Mouse (Mus musculus): ENCODE data around the gene Tmem88.

The Tmem88 gene

DNA sequence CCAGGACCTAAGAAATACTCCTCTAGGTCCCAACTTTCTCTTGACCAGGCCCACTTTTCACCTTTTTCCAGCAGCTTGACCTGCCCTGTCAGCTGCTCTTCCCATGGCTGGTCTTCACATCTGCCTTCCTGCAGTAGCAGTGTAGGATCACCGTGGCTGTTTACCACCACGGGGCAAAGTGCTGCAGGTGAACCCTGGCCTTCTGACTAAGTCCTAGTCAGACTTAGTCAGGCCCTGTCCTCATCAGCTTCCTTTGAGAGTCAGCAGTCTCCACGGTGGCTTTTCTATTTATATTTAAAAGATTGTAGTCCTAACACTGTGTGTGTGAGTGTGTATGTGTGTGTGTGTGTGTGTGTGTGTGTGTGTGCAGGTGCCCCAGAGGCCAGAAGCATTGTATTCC is 20.3 kb downstream of the Tmem88 start:
- DNase-seq = no peak

DNA sequence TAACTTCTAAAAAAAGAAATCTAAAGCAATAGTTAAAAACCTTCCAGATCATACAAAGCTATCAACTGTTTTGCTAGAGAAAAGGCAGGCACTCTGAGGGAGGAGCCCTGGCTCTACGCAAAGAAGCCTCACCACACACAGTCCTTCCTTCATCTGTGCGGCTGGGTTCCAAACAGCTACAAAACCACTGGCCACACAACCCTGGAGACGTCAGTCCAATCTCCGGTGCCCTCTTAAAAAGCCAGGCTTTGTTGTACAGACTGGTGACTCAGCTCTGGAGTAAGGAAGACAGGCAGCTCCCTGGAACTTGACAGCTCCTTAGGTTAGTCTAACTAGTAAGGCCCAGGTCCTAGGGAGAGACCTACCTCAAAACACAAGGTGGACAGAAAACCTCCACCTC is 22.4 kb downstream of the Tmem88 start:
- no peak for DNase-seq

GRCm38 (mm10) chr11:69373223-69373965 is 24.6 kb downstream of the Tmem88 start:
- DNase-seq = no peak

DNA sequence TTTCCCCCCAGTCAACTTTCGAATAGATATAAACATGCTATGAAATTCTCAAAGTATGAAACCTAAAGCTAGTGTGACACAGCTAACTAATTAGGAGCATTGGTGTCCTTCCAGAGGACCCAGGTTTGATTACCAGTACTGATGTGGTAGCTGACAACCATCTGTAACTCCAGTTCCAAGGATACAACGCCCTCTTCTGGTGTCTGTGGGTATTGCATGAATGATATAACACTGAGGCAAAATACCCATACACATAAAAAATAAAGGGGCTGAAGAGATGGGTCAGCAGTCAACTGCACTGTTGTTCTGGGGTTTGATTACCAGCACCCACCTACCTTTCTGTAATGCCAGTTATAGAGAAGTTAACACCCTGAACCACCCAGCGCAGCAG is 25.3 kb downstream of the Tmem88 start:
- DNase-seq = peak in 1 of 2 experiments; percentile 33

GRCm38 (mm10) chr11:69372056-69372779 is 25.8 kb downstream of the Tmem88 start:
- peak; percentile 91 to 94 for DNase-seq

DNA sequence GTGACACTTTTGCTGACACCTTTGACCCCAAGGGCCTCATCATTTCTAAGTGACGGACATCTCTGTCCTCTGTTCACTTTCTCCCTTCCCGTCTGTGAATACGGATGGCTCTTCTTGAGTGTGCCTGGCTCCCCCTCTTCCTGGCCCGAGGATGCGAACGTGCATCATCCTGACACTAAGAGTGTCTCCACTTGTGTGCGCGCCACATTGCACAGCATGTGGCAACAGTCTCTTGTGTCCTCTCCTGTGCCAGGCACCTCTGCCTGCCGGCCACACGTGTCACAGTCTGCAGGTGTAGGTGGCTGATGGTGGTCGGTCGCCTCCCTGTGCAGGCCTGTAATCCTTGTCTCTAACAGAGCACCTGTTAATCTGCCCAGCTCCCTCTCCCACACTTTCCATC is 26.4 kb downstream of the Tmem88 start:
- no peak for DNase-seq

GRCm38 (mm10) chr11:69370817-69371215 is 27.2 kb downstream of the Tmem88 start:
- DNase-seq = no peak

DNA sequence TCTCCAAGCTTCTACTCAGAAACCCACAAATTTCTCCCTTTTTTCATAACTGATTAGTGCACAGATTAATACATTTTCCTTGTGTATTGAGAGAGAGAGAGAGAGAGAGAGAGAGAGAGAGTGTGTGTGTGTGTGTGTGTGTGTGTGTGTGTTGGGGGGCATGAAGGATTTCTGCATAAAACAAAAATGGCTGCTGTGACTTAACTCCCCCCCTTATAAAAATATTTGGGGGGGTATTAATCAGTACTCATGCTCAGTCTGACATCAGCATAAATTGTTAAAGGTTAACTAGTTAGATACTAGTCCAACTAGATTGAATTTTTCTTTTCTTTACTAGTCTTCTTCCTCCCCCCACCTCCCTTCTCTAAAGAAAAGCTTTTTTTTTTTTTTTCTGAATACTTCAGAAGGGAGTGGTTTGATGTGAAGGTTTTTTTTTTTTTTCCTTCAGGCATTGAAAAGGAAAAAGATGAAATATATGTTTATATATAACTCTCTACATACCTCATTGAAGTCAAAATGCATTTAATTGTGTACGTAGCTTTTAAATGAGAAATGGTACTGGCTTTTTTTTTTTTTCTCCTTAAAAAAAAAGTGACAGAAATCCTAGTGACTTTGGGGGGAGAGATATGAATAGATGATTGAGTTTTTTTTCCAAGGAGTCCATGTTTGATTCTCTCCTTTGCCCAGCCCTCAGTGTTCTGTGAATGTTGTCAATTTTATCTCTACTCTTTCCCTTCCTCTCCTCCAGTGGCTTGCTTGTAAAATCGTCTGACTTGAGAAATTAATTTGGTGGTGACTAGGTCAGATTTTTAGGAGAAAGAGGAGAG is 27.8 kb downstream of the Tmem88 start:
- DNase-seq = no peak

GRCm38 (mm10) chr11:69369215-69369989 is 28.6 kb downstream of the Tmem88 start, which contains the start of gene Chd3:
TSS of gene Chd3 (minus strand) at chr11:69369406.
- DNase-seq = no peak

DNA sequence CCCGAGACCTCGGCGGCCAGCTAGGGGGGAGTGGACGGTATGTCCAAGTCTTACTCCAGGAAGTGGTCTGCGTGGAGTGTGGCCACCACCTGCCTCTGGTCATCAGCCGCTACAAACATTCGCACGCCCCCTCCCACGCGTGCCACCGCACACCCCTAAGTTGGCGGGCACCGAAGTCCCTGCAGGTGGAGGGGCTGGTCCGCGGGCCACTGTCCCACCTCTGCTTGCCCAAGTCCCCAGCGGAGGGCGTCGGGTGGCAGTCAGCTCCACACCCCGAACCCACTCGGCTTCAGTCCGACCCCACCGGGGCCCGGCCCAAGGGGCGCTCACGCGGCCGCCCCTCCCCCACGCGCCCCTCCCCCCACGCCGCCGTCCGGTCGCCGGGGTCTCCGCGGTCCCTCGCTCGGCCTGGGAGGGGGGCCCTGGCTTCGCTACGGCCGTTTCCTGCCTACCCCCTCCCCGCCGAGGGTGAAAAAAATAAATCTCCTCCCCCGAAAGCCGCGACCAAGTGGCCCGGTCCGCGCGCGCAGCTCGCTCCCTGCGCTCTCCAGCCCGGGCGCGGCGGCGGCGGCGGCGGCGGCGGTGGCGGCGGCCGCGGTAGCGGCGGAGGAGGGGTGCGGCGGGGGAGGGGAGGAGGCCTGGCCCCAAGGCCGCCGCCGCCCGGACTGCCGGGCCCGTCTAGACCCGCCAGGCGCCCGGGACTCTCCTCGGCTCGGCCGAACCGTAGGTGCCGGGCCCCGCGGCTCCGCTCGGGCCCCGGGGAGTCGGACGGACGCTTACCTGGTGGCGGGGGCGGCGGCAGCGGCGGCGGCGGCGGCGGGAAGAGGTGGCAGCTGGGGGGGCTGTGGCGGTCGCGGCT is 29.4 kb downstream of the Tmem88 start:
- peak; percentile 35 to 68 for DNase-seq

DNA sequence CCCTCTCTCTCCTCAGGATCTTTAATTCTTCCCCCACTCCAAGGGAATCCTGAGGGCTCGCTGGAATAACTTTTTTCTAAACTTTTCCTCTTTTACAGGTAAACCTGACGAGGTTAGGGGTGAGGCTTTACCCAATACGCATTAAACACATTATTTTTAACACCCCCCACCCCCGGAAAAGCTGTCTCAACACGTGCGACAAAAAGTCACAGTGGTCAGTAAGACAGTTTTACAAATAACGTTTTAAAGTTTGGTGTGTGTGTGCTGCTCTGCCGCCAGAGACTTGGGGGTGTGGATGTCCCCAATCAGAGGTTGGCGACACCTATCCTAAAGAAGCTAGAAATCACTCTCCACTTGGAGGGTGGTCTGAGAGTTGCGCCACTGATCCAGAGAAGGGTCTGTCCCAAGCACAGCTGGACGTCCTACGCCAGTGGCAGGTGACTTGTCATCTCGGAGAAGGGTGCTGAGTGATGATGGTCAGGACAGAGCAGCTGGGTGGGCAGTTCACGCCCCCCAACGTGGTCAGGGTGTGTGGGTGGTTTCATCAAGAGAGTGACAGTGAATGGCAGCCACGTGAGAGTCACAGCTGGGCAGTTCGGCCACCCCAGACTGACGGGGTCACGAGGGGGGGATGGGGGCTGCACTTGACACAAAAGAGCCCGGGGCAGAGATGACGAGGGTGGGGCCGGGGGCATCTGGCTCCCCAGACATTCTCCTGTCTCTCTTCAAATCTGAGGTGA is 30.2 kb downstream of the Tmem88 start:
- no peak for DNase-seq

GRCm38 (mm10) chr11:69366855-69367615 is 31.0 kb downstream of the Tmem88 start:
- no peak for DNase-seq

DNA sequence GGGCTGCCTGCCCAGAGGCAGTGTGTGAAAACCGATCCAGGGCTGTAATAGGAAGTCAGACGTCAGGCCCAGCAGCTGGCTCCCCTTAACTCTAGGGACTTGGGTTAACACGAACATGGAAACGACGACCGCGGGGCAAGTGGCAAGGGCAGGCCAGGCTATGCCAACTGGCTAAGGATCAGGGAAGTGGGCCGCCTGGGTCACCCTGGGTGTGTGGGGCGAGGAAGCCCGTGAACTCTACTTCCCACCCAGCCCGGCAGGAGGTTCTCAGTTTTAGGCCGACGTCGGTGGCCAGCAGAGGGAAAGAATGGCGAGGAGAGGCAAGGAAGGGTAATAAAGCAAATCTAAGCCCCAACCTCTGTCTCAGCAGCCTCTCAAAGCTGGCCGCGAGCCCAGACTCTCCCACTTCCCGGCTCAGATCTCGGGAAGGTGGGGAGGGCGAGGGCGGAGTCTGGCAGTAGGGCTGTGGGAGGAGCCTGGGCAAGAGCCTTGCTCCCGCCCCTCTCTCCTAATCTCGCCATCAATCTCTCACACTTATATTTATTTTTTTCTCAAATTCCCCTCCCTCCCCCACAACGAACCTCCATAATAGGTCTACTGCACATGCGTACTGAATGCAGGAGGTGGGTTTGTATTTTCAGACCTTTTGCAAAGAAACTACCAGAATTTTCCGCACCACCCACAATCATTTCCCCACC is 31.7 kb downstream of the Tmem88 start:
- peak; percentile 79 to 84 for DNase-seq

DNA sequence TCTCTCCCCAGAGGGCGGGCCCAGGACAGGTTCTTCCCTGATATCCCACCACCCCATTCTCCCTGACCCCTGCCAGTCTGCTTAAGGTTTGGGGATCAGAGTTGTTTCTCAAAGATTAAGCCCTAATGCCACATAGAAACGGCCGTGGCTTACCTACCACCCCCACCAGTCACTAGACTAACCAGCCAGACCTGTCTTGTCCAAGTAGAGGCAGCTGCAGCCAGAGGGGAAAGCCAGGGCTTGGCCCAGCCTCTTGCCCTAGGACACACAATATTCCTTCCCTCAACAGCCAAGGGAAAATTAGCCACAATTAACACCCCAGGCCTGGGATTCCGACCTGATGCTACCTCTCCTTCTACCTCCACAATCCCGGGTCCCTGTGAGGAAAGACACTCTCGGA is 32.3 kb downstream of the Tmem88 start:
- no peak for DNase-seq

- peak; percentile 88 to 90 for DNase-seq
Measured at GRCm38 (mm10) chr11:69364910-69365309, 33.1 kb downstream of the Tmem88 start.

GRCm38 (mm10) chr11:69364376-69364775 is 33.7 kb downstream of the Tmem88 start:
- no peak for DNase-seq

GRCm38 (mm10) chr11:69362479-69362878 is 35.6 kb downstream of the Tmem88 start:
- no peak for DNase-seq

DNA sequence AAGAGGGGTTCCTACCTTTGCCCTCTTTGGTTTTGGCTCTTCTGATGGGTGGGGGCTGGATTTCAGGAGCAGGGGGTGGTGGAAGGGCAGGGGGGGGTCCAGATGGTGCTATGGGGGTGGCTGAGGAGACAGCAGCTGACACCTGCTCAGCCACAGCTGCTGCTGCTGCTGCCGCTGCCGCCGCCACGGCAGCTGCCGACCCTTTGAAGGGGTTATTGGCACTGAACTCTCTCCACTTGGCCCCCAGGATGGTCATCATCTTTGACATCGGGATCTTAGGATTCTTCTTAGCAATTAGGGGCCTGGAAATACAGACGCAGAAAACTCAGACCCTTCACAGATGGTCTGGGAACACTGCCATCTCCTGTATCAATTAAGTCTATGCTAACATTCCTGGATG is 36.0 kb downstream of the Tmem88 start:
- DNase-seq = no peak

- no peak for DNase-seq
Measured at GRCm38 (mm10) chr11:69357690-69358089, 40.3 kb downstream of the Tmem88 start.
